Mouse (Mus musculus): ENCODE measurements at regions not wholly inside any gene's neighbourhood (a gene's known extent, or its start where the extent isn't known, plus 50 kb on each side); places are given as distances from the start of the nearest gene placed in this dataset.

DNA sequence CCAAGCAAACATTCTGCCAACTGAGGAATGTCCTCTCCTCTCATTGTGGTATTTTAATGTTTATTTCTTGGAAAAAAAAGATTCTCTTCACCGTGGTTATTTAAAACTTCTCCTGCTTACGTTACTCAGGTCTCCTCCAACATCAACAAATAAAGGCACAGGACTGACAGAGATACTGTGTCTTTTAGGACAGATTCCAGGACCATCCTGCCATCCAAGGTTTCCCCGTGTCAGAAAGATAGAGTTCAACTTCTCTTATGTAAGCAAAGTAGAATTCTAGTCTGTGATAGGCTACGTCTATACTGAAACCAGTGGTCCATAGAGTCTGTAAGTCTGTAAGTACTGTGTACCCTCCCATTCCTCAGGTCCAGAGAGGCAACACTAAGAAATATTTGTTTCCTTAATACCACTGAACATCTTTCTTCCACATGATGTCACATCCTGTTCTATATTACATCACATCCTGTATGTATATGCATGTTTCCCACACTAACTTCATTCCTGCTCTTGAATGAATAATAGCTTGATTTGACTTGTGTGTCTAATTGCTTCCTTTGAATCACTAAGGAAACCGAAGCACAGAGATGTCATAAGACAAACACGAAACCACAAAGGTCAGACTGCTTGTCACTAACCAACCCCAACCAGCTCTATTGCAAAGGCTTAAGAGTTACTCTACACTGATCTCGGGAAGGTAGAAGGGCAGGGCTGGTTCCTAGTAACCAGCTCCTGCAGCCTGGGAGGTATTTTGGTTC, 353.2 kb upstream of the Trib2 start:
- no peaks in the 10 kb centered on the region for H3K4me1 ChIP-seq
- no peak overlapping the region for H3K27ac ChIP-seq
- H3K36me3 ChIP-seq, result no peaks in the 10 kb centered on the region
- no peak overlapping the region for H3K4me2 ChIP-seq (replicated peaks)
- ATAC-seq (ENCODE audit: low FRiP score), result no peak
- H3K9ac ChIP-seq, result no peak overlapping the region
- no peak overlapping the region for H3K4me3 ChIP-seq
- no peaks in the 10 kb centered on the region for H3K9me3 ChIP-seq (replicated peaks)
- WGBS, result 82% methylated on average over 7 of the region's 7 CpGs
- no peaks in the 10 kb centered on the region for H3K27me3 ChIP-seq

DNA sequence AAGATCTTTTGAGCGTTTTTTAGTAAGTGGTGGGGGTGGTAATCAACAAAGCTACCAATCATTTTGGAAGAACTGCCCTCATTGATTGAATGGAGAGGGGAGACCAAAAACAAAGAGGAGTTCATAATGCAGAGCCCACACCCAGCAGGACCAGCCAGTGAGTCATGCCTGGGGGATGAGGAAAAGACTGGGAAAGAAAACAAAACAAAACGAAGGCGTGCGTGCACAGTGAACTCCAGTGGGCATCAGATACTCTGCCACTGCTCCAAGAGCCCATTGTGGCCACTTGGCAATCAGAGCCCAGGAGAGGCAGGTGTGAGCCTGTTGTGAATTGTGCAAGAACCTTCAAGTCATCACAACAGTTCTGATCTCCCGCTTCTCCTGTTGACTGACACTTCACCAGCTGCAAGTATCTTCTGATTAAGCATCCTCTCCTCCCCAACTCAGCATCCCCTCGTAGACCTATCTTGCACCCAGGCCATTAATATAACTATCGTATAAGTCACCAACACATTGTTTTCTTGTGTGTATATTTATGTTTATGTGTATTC, 351.1 kb upstream of the Trib2 start:
- Histone ChIP-seq H3K4me1 (no peaks in the 10 kb centered on the region), H3K9me3 (replicated peaks) (no peaks in the 10 kb centered on the region), H3K9ac (no peak overlapping the region), H3K27me3 (no peaks in the 10 kb centered on the region), H3K36me3 (no peaks in the 10 kb centered on the region), H3K4me2 (replicated peaks) (no peak overlapping the region), H3K4me3 (no peak overlapping the region), H3K27ac (no peak overlapping the region)
- 74% methylated on average over 7 of the region's 7 CpGs for WGBS
- no peak for ATAC-seq (ENCODE audit: low FRiP score)

DNA sequence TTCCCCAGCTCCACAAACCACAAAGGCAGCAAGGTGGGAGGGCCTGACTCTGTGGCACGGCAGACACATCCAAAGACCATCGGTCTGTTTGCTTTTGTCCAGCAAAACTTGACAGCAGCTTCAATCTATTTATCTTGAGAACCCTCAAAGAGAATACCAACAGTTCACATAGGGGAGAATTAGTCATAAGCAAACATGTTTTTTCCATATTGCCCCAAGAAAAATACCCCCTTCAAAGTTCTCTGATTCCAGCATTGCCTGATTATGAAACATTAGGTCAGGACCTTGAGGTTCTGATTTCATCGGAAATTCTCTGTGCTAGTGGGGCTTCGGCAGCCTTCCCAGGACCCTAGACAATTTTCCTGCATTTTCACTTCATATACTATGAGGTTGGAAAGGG, 348.4 kb upstream of the Trib2 start:
- H3K9ac ChIP-seq, result no peak overlapping the region
- H3K9me3 ChIP-seq (replicated peaks), result no peaks in the 10 kb centered on the region
- no peaks in the 10 kb centered on the region for H3K36me3 ChIP-seq
- no peak overlapping the region for H3K4me2 ChIP-seq (replicated peaks)
- H3K27ac ChIP-seq, result no peak overlapping the region
- no peaks in the 10 kb centered on the region for H3K4me1 ChIP-seq
- 74% methylated on average over 4 of the region's 4 CpGs for whole genome bisulfite sequencing
- H3K4me3 ChIP-seq, result no peak overlapping the region
- ATAC-seq (ENCODE audit: low FRiP score), result no peak
- H3K27me3 ChIP-seq, result no peaks in the 10 kb centered on the region

DNA sequence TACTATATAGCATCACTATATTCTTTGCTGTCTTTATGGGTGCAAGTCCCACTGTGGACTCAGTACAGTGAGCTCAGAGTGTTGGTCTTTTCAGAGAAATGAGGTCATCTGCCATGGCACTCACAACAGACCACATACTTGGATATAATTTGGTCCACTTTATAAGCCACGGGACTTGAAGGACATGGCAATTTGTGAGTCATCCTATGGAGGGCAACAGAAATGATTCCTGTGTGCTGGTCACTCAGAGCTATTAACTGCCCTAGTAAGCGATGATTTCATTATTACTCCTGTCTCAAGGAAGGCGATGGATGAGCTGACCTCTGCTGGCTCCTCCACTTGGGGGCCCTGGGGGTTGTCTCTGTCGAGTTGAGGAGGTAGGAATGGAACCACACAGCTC, 345.2 kb upstream of the Trib2 start:
- no peak for ATAC-seq (ENCODE audit: low FRiP score)
- WGBS, result 76% methylated on average over 4 of the region's 4 CpGs
- no peaks in the 10 kb centered on the region for H3K27me3 ChIP-seq
- H3K9me3 ChIP-seq (replicated peaks), result no peaks in the 10 kb centered on the region
- H3K4me3 ChIP-seq, result no peak overlapping the region
- H3K4me1 ChIP-seq, result no peaks in the 10 kb centered on the region; the same call in 1 of the 2 replicates
- no peak overlapping the region for H3K4me2 ChIP-seq (replicated peaks)
- no peaks in the 10 kb centered on the region for H3K36me3 ChIP-seq
- H3K9ac ChIP-seq, result no peak overlapping the region
- no peak overlapping the region for H3K27ac ChIP-seq

DNA sequence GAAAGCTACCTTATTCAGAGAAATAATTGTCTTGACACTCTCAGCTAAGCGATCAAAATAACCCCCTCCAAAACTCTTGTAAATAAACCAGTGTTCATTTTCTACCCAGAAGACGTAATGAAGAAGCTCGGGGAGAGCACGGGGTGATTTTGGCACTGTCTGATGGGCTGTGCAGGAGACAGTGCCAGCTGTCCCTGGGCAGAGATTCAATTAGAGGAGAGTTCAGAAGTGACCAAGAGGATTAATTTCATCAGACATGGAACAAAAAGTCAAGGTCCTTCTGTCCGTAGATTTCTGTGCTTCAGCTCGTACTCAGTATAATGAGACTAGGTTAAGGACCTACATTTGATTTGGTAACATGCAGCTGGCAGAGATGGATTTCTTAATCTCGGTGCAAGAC, 341.2 kb upstream of the Trib2 start:
- Histone ChIP-seq H3K4me3 (no peak overlapping the region), H3K4me2 (replicated peaks) (no peak overlapping the region), H3K27me3 (no peaks in the 10 kb centered on the region), H3K27ac (no peak overlapping the region), H3K4me1 (peaks cover 8% of the 10 kb centered on the region; the same call in 1 of the 2 replicates), H3K9ac (no peak overlapping the region), H3K36me3 (no peaks in the 10 kb centered on the region), H3K9me3 (replicated peaks) (no peaks in the 10 kb centered on the region)
- 83% methylated on average over 7 of the region's 7 CpGs for WGBS
- no peak for ATAC-seq (ENCODE audit: low FRiP score)

DNA sequence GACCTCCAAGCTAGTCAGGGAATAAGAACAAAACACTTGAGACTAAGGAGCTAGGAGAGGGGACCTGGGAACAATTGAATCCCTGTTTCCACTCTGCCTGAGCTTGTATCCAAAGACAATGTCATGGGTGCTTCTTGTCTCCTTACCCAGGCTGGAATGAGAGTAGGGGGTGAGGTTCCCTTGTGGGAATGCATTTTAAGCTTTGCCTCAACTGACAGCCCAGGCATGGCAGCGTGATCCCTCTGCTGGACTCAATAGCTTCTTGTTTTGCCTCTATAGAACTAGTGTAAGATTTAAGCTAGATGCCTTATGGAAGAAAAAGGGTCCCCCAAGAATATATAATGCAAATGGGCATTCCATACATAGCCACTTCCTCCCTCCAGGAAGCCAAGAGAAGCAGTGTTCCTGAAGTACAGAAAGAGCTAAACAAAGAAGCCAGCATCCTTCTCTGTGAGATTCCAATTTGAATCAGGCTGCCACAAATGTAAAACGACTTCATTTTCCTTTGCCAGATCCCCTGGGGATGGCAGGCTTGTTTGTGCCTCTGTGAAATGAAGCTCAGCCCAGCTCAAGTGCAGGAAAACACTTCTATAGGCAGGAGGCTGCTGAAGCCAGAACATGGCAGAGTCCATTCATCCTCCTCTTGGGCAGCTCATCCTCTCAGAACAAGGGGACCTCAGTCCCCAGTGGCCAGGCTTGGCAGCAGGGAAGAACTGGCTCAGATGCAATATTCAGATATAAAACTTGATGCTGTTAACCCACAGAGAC, 339.3 kb upstream of the Trib2 start:
- no peaks in the 10 kb centered on the region for H3K36me3 ChIP-seq
- WGBS, result 26% methylated on average over 2 of the region's 2 CpGs
- H3K4me1 ChIP-seq, result peaks cover 8% of the 10 kb centered on the region; the same call in 1 of the 2 replicates
- 0 out of 2 replicates have a peak, but pooled peaks have one; percentile 22 for ATAC-seq (ENCODE audit: low FRiP score)
- no peak overlapping the region for H3K4me2 ChIP-seq (replicated peaks)
- no peak overlapping the region for H3K4me3 ChIP-seq
- peak overlapping the region; percentile 26 for H3K27ac ChIP-seq
- H3K27me3 ChIP-seq, result no peaks in the 10 kb centered on the region
- H3K9ac ChIP-seq, result peak overlapping the region; percentile 13; the same call in 1 of the 2 replicates
- H3K9me3 ChIP-seq (replicated peaks), result no peaks in the 10 kb centered on the region

DNA sequence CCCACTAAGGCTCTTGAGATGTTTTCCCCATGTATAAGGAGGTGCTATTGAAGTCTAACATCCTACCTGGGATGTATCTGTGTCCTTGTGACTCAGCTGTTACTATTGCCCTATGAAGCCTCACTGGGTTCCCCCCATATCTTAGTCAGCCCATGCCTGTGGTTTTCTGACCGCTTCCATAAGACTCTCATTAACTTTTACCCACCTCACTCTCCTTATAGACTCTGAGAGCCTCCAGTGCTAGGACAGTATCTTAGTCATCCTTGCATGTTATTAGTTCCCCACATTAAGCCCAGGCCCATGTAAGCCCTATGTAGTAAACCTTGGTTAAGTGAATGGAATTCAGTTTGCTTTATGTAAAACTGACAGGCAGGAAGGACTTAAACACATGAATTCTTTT, 337.5 kb upstream of the Trib2 start:
- Histone ChIP-seq H3K27me3 (no peaks in the 10 kb centered on the region), H3K9me3 (replicated peaks) (no peaks in the 10 kb centered on the region), H3K36me3 (no peaks in the 10 kb centered on the region), H3K4me1 (peaks cover 8% of the 10 kb centered on the region; the same call in 1 of the 2 replicates), H3K4me3 (no peak overlapping the region), H3K9ac (no peak overlapping the region), H3K27ac (no peak overlapping the region), H3K4me2 (replicated peaks) (no peak overlapping the region)
- ATAC-seq (ENCODE audit: low FRiP score), result no peak
- 93% methylated on average over 1 of the region's 1 CpGs for WGBS

DNA sequence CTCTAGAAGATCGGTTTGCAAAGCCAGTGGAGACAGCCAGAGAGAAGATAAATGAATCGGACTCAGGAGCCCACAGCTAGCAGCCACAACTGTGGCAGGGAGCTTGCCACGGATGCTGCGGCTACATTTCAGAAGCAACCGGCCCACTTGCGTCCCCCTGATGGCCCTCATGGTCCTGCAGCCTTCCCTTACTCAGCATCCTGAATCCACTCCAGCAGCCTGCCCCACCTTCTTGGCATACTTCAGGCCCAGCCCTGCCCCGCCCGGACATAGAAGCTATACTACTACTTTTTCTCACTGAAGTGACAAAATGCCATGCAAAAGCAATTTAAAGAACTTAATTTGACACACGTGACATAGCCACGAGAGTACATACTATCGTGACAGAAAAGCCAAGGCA, 335.4 kb upstream of the Trib2 start:
- H3K4me2 ChIP-seq (replicated peaks), result no peak overlapping the region
- H3K9me3 ChIP-seq (replicated peaks), result no peaks in the 10 kb centered on the region
- no peaks in the 10 kb centered on the region for H3K36me3 ChIP-seq
- H3K9ac ChIP-seq, result no peak overlapping the region
- no peaks in the 10 kb centered on the region for H3K27me3 ChIP-seq
- 79% methylated on average over 11 of the region's 11 CpGs for WGBS
- H3K4me3 ChIP-seq, result no peak overlapping the region
- H3K4me1 ChIP-seq, result peaks cover 8% of the 10 kb centered on the region; the same call in 1 of the 2 replicates
- no peak overlapping the region for H3K27ac ChIP-seq
- ATAC-seq (ENCODE audit: low FRiP score), result no peak

DNA sequence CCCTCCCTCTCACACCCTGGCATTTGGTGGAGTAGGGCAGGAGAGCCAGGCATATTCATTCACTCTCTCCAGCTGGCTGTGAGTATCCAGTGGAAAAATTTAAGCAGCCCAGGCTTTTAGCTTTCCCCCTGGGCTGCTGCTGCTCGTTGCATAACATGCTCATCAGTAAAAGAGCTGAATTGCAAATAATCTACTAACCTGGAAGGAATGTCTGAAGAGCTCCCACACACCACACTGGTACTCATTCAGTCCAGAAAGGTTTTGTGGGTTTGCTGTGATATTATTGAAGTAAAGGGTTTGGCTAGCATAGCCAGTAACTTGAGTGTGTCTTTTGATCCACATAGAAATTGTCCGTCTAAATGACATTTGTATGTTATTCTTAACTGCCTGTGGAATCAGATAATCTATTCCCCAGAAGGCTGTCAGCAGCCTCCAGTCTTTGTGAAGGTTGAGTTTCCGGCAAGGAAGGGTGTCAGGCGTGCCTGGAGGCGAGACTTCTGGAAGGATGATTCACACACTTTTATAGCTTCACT, 334.5 kb upstream of the Trib2 start:
- H3K4me1 ChIP-seq, result peaks cover 7% of the 10 kb centered on the region; the same call in 1 of the 2 replicates
- no peaks in the 10 kb centered on the region for H3K9me3 ChIP-seq (replicated peaks)
- no peaks in the 10 kb centered on the region for H3K27me3 ChIP-seq
- no peak overlapping the region for H3K4me3 ChIP-seq
- 67% methylated on average over 5 of the region's 5 CpGs for WGBS
- ATAC-seq (ENCODE audit: low FRiP score), result no peak
- H3K4me2 ChIP-seq (replicated peaks), result no peak overlapping the region
- no peak overlapping the region for H3K27ac ChIP-seq
- no peak overlapping the region for H3K9ac ChIP-seq
- H3K36me3 ChIP-seq, result no peaks in the 10 kb centered on the region

DNA sequence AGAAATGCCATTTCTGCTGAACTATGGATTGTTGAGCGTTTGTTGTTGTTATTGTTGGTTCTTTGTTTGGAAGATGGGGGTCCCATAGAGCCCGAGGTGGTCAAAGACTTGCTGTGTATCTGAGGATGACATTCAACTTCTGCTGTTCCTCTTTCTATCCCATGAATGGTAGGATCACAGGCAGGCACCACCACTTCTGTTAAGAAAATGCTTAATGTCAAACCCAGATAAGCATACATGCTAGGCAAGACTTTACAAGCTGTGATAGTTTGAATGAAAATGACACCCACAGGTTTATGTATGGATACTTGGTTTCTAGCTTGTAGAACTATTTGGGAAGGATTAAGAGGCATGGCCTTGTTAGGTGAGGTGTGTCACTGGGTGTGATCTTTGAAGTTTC, 330.2 kb upstream of the Trib2 start:
- H3K4me1 ChIP-seq, result no peaks in the 10 kb centered on the region
- 72% methylated on average over 2 of the region's 2 CpGs for WGBS
- no peak overlapping the region for H3K27ac ChIP-seq
- no peaks in the 10 kb centered on the region for H3K27me3 ChIP-seq
- ATAC-seq (ENCODE audit: low FRiP score), result no peak
- H3K4me2 ChIP-seq (replicated peaks), result no peak overlapping the region
- H3K9ac ChIP-seq, result no peak overlapping the region
- no peak overlapping the region for H3K4me3 ChIP-seq
- H3K9me3 ChIP-seq (replicated peaks), result no peaks in the 10 kb centered on the region
- H3K36me3 ChIP-seq, result no peaks in the 10 kb centered on the region

DNA sequence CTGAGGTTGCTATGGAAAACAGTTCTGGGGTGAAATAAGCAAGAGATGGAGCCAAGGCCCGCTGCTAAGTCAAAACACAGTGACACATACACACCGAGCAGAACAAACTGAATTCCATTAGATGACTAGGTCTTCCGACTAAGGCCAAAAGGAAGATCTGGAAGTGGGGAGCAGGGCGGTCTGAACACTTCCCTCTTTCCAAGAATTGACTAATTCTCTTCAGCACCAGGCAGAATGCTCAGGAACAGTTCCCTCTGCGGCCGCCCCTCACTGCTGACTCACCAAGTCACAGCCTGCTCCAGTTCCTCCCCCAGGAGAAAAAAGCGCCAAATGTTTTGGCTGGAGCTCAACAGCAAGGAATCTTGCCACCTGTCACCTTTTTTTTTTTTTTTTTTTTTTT, 328.9 kb upstream of the Trib2 start:
- Histone ChIP-seq H3K27me3 (no peaks in the 10 kb centered on the region), H3K9me3 (replicated peaks) (no peaks in the 10 kb centered on the region), H3K4me1 (no peaks in the 10 kb centered on the region), H3K4me2 (replicated peaks) (no peak overlapping the region), H3K9ac (no peak overlapping the region), H3K36me3 (no peaks in the 10 kb centered on the region), H3K27ac (no peak overlapping the region), H3K4me3 (no peak overlapping the region)
- ATAC-seq (ENCODE audit: low FRiP score), result no peak
- 81% methylated on average over 7 of the region's 7 CpGs for WGBS

DNA sequence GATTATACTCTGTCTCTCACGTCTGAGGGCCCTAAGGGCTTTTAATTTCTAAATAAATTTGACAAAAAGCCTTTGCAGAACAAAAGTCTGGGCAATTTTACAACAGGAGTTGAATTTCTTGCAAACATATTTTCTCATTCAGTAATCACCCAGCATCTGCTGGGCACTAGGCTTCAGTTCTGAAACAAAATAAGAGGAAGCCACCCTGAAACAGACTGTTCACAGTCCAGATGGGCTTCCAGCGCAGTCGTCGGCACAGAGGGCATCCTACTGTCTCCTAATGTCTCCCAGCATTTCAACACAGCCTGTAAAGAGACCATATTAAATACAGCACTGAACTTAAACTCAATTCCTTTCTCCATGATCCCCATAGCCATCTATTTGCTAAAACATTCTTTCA, 324.5 kb upstream of the Trib2 start:
- Histone ChIP-seq H3K4me1 (peaks cover 2% of the 10 kb centered on the region; the same call in 1 of the 2 replicates), H3K36me3 (no peaks in the 10 kb centered on the region), H3K27ac (no peak overlapping the region), H3K27me3 (no peaks in the 10 kb centered on the region), H3K4me3 (no peak overlapping the region), H3K9ac (no peak overlapping the region), H3K9me3 (replicated peaks) (no peaks in the 10 kb centered on the region), H3K4me2 (replicated peaks) (no peak overlapping the region)
- ATAC-seq (ENCODE audit: low FRiP score), result no peak
- WGBS, result 75% methylated on average over 4 of the region's 4 CpGs
